Mouse (Mus musculus): Measurements from ENCODE around the gene Ssna1. TPM values are rescaled to one million over a fixed set of nuclear protein-coding genes. Genes with fewer than 3 reads are reported as not detected.
A peak's percentile ranks its signal among the peaks of the same experiment; 100 is the strongest.

Gene Ssna1
- total RNA-seq, 2 experiments from 2014 or later, result 60.0 to 62.0 TPM

DNA sequence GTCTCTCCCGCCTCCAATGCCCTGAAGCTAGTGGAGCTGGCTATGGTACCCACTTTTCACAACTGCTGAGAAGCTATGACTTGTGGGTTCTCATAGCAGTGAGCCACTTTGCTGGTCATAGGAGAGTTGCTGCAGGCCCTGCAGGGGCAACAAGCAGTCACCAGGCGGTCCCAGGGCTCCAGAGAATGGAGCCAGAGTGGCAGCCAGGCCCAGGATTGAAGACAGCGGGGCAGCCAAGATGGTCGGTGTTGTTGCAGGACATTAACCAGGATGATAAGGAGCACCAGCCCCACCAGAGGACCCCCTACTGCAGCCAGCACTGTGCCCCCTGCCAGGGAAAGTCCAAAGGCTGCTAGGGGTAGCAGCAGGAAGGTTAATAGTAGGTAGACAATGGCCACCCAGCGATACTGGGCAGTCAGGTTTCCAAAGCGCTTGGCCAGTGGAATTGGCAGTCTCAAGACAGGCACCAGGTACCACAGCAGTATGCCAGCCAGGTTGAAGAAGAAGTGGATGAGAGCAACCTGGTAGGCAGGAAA lies 43.2 kb downstream of the Ssna1 start:
- no peak for DNase-seq

DNA sequence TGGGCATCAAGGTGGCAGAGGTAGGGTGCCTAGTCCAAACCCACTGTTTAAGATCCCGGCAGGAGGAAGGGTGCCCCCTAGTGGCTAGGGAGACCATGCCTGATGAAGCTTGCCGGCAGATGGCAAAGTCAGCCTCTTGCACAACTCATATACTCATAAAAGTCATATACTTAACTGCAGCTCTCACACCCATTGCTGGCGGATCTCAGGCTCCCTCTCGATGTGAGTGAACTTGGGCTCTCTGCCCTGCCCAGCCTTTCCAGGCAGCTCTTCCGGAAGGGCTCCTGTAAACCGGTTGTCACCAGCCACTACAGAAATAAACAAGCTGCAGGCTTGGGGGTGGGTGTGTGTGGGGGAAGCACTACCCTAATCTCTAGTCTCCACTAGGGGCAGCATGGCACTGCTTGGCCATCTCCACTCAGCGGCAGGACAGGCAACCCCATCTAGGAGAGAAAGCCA lies 43.8 kb downstream of the Ssna1 start:
- DNase-seq, result peak; percentile 89

DNA sequence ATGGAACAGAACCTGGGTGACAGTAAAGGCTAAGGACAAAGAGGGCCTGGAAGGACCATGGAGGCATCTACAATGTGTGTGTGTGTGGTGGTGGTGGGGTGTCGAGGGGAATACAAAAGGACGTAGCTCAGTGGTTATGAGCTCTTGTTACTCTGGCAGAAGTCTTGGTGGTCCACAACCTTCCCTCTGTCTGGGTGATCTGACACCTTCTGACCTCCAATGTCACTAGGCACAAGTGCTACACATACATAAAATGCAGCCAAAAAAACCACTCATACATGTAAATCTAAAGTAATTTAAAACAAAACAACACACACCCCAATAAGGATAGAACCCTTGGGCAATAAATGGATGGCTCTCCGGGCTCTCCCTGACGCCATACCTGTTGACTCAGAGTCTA lies 44.8 kb downstream of the Ssna1 start:
- no peak for DNase-seq

DNA sequence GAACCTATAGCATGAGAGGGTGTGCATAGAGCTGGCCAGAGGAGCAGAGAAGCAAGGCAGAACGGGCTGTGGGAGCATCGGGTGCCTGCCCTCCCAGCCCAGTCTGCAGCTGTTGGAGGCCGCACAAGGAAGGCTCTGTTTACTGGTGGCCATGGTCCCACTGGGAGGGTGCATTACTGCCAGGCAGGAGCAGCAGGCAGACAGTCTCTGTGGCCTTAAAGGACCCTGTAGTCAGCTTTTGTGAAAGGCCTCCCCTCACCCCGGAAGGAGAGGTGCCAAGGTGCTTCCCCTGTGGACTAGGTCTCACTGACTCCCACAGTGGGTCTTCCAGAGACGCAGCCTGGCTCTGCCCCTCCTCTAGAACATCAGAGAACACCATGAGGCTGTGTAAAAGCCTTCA lies 45.4 kb downstream of the Ssna1 start:
- DNase-seq, result no peak

DNA sequence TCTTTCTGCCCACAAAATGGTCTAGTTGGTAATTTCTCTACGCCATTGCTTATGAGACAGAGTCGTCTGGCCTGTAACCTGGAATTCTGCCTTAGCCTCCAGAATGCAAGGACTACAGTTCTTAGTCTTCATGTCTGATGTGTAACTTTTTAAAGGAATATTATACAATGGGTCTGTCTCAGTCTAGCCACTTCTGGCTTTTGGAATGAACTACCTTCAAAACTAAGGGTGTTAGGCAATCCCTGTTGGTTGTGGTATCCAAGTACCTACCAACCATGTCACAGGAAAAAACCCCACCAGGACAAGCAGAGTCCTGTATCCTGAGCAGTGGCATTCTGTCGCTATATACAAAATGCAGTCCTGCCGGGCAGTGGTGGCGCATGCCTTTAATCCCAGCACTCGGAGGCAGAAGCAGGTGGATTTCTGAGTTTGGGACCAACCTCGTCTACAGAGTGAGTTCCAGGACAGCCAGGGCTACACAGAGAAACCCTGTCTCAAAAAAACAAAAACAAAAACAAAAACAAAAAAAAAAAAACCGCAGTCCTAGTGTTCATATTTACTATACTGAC lies 46.3 kb downstream of the Ssna1 start:
- no peak for DNase-seq

DNA sequence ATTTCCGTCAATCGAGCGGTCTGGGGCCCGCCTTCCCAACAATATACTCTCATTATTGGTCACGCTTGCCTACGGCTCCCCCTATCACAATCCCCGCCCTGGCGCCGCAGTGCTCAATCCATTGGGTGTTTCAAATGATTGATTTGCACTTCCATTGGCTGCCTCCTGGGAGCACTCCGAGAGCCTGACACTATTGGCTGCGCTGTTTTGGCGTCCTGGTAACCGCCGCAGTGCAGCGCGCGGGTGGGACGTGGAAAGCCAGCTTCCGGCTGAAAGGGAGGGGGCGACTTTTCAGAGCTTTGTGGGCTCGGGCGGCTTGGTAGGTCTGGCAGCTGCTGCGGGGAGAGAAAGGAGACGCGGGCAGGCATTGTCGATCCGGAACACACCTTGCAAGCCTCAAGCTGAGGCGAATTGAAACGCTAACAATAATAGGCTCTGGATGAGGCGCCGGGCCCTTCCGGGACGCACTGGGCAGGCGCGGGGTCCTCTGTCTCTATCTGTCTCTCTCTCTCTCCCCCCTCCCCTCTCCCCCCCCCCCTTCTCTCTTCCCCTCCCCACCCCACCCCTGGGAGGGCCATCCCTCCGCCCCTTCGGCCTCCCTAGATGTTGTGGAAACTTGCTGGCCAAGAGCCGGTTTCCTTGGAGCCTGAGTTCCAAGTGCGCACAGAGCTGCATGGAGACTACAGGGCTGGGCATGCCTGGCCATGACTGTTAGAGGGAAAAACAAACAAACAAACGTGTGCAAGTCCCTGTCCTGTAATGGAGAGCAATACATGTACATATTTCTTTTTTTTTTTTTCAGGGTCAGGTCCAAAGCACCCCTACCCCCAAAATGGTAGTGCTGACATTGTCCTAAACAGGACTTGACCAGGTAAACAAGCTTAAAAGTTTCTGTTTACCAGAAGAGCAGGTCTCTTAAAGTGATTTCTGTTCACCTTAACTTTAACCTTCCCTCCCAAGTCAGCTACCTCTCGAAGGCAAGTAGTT lies 47.2 kb downstream of the Ssna1 start:
- peak; percentile 98 for DNase-seq

DNA sequence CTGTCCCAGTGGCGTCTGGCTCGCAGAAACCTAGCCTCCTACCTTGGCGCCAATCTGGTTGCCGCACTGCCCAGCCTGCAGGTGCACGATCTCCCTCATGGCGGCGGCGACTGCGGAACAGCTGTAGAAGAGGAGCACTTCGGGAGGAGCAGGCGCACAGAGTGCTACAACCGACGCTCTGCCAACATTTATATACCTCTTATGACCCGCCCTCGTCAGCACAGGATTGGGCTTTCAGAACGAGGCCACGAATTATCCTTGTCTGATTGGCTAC lies 47.8 kb downstream of the Ssna1 start, which contains the start of gene Tubb4b:
Gene Tubb4b (minus strand): TSS at position 211 of the 274 bp plus-strand sequence.
- DNase-seq, result no peak

DNA sequence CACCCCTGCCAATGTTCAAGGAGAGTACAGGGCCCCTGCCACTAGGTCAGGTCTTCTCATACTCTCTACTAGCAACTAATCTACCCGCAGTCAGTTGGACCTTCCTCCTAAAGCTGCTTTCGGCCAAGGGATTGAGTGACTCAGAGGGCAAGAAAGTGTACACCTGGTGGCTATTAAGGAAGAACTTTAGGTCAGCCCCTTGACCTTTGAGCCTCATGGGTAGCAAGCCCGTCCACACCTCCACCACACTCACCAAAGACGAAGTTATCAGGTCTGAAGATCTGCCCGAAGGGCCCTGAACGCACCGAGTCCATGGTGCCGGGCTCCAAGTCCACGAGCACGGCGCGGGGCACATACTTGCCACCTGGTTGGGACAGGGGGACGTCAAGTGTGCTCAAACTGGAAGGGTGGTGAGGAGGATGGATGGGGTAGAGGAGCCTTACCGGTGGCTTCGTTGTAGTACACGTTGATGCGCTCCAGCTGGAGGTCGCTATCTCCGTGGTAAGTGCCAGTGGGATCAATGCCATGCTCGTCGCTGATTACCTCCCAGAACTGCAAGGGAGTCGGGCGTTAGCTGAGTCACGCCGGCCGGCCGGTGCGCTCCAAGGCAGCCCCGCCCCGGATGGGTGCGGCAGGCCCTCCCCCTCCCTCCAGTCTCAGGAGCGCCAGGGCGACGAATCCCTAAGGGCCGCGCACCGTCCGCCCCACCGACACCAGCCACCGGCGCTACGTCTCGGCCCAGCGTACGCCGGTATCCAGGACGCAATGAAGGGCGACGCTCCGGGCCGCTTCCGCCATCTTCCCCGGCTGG lies 48.4 kb downstream of the Ssna1 start:
- DNase-seq, result peak; percentile 88

DNA sequence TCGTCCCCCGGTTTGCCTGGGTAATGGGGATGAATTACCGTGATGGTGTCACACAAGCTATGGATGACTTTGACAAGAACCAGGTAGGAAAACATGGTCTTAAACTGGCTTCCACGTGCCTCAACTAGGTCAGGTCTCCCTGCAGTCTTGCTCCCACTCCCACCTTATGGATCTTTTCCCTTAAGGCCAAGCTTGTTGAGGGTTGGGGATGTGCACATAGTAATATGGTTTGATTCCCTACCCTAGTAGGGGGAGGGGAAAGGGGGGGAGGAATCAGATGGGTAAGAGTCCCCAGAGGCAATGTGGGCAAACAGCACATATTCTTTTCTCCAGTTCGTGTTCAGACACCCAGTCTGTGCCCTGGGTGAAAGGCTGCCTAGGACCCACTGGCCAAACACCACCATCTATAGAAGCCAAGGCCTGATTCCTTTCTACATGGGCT lies 50.9 kb downstream of the Ssna1 start:
- DNase-seq, result no peak

Other genes with a start within 250 kb of the Ssna1 start
- gene Nsmf, start 218.1 kb downstream of the Ssna1 start, total RNA-seq (2021), result 10 to 100 TPM; 45.8 to 47.8 TPM
- not detected for gene Entpd8, start 192.1 kb downstream of the Ssna1 start, total RNA-seq (2021)
- gene Noxa1, start 177.3 kb downstream of the Ssna1 start, total RNA-seq (2021), result not detected
- gene Nrarp, start 91.7 kb downstream of the Ssna1 start, total RNA-seq (2021), result 10 to 100 TPM; 31.2 to 33.4 TPM
- gene Tor4a, start 75.6 kb downstream of the Ssna1 start, total RNA-seq (2021), result 1 to 10 TPM; 4.4 to 5.8 TPM
- gene Nelfb, start 60.9 kb downstream of the Ssna1 start, total RNA-seq (2021), result 10 to 100 TPM; 43.4 to 44.5 TPM
- not detected for gene Stpg3, start 57.8 kb downstream of the Ssna1 start, total RNA-seq (2021)
- not detected for gene Fam166a, start 53.7 kb downstream of the Ssna1 start, total RNA-seq (2021)
- gene Tubb4b, start 47.7 kb downstream of the Ssna1 start, total RNA-seq (2021), result 100 to 1,000 TPM; 415 to 442 TPM
- gene Slc34a3, start 38.1 kb downstream of the Ssna1 start, total RNA-seq (2021), result not detected
- gene Rnf224, start 35.7 kb downstream of the Ssna1 start, total RNA-seq (2021), result not detected
- 1 to 10 TPM; 1.5 to 3.0 TPM for gene Rnf208, start 30.2 kb downstream of the Ssna1 start, total RNA-seq (2021)
- gene Cysrt1, start 30.0 kb downstream of the Ssna1 start, total RNA-seq (2021), result not detected
- 1 to 10 TPM; 1.3 to 1.8 TPM for gene AL732309.1, start 25.6 kb downstream of the Ssna1 start, total RNA-seq (2021)
- gene Tmem203, start 17.0 kb downstream of the Ssna1 start, total RNA-seq (2021), result 10 to 100 TPM; 16.9 to 18.1 TPM
- gene Tprn, start 9.8 kb downstream of the Ssna1 start, total RNA-seq (2021), result 1 to 10 TPM; 4.9 to 5.7 TPM
- 10 to 100 TPM; 49.7 to 53.1 TPM for gene Anapc2, start within 50 bp of the Ssna1 start, total RNA-seq (2021)
- gene Tmem210, start 15.7 kb upstream of the Ssna1 start, total RNA-seq (2021), result not detected
- gene Lrrc26, start 17.5 kb upstream of the Ssna1 start, total RNA-seq (2021), result not detected
- gene Grin1, start 46.7 kb upstream of the Ssna1 start, total RNA-seq (2021), result not detected
- 10 to 100 TPM; 27.2 to 28.6 TPM for gene Man1b1, start 59.9 kb upstream of the Ssna1 start, total RNA-seq (2021)
- 1 to 10 TPM; 4.7 to 5.2 TPM for gene Dpp7, start 83.9 kb upstream of the Ssna1 start, total RNA-seq (2021)
- 1 to 10 TPM; 7.3 to 9.5 TPM for gene Uap1l1, start 93.2 kb upstream of the Ssna1 start, total RNA-seq (2021)
- 10 to 100 TPM in 1 of 2 experiments, 1 to 10 TPM in 1; 8.7 to 10.8 TPM for gene Sapcd2, start 99.9 kb upstream of the Ssna1 start, total RNA-seq (2021)
- gene Entpd2, start 123.4 kb upstream of the Ssna1 start, total RNA-seq (2021), result 1 to 10 TPM; 5.7 to 8.5 TPM
- 10 to 100 TPM; 33.1 to 35.2 TPM for gene Npdc1, start 126.9 kb upstream of the Ssna1 start, total RNA-seq (2021)
- gene Fut7, start 150.8 kb upstream of the Ssna1 start, total RNA-seq (2021), result under 1 TPM in 1 of 2 experiments, not detected in 1; 0.11 TPM
- 10 to 100 TPM; 19.4 to 20.7 TPM for gene Abca2, start 156.3 kb upstream of the Ssna1 start, total RNA-seq (2021)
- 1 to 10 TPM; 2.8 to 4.1 TPM for gene Clic3, start 184.4 kb upstream of the Ssna1 start, total RNA-seq (2021)
- gene Paxx, start 188.7 kb upstream of the Ssna1 start, total RNA-seq (2021), result 10 to 100 TPM; 30.5 to 32.8 TPM
- 100 to 1,000 TPM; 117 to 137 TPM for gene Ptgds, start 197.6 kb upstream of the Ssna1 start, total RNA-seq (2021)
- gene Lcn12, start 221.5 kb upstream of the Ssna1 start, total RNA-seq (2021), result not detected
- 10 to 100 TPM; 93.6 to 98.6 TPM for gene Fbxw5, start 228.3 kb upstream of the Ssna1 start, total RNA-seq (2021)
- under 1 TPM in 1 of 2 experiments, not detected in 1; 0.45 TPM for gene C8g, start 229.3 kb upstream of the Ssna1 start, total RNA-seq (2021)